Mouse (Mus musculus): ENCODE measurements around the gene Lipm. TPM values are rescaled to one million over a fixed set of nuclear protein-coding genes. Genes with fewer than 3 reads are reported as not detected.

The Lipm gene
- polyA plus RNA-seq, 1 experiment from 2014 or later: not detected

DNA sequence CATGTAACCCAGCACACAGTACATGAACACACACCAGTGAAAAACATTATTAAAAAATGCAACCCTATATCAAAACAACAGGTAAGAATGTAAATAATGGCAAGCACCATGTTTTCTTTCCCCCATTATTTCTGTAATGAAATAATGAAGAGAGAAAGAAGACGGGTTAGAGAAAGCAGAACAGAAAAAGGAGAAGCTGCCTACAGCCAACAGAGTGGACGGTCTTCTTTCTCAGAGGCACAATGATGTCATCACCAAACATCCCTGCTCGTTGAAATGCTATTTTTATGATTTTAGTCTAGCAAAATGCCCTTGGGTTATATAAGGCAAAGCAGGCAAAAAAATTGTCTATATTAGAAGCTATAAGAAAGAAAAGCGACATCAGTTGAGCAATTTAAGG, 47.7 kb downstream of the Lipm start:
- no peaks in the 10 kb centered on the region for H3K27me3 ChIP-seq (ENCODE audit: control insufficient read depth, insufficient read depth, low read length)
- no peaks in the 10 kb centered on the region for H3K4me1 ChIP-seq (replicated peaks; ENCODE audit: control insufficient read depth, insufficient read depth, low read length)
- no peak overlapping the region for H3K9ac ChIP-seq (ENCODE audit: low read length)
- H3K4me2 ChIP-seq (ENCODE audit: low read depth, low read length, severe bottlenecking): no peak overlapping the region
- DNase-seq (ENCODE audit: low spot score) (no peak), ATAC-seq (replicated peaks; ENCODE audit: low FRiP score) (no peak)
- 88% methylated on average over 4 of the region's 4 CpGs for WGBS
- H3K4me3 ChIP-seq (ENCODE audit: low read depth, low read length): no peak overlapping the region
- H3K27ac ChIP-seq (ENCODE audit: low read depth, low read length): no peak overlapping the region
- no peaks in the 10 kb centered on the region for H3K36me3 ChIP-seq (ENCODE audit: control insufficient read depth, insufficient read depth, low read length)
- no peaks in the 10 kb centered on the region for H3K9me3 ChIP-seq (ENCODE audit: control insufficient read depth, low read length)

- 82% methylated on average over 1 of the region's 1 CpGs for WGBS
- Histone ChIP-seq H3K36me3 (ENCODE audit: control insufficient read depth, insufficient read depth, low read length) (no peaks in the 10 kb centered on the region), H3K4me1 (replicated peaks; ENCODE audit: control insufficient read depth, insufficient read depth, low read length) (no peaks in the 10 kb centered on the region), H3K4me3 (ENCODE audit: low read depth, low read length) (no peak overlapping the region), H3K9ac (ENCODE audit: low read length) (no peak overlapping the region), H3K27ac (ENCODE audit: low read depth, low read length) (no peak overlapping the region), H3K9me3 (ENCODE audit: control insufficient read depth, low read length) (no peaks in the 10 kb centered on the region), H3K27me3 (ENCODE audit: control insufficient read depth, insufficient read depth, low read length) (no peaks in the 10 kb centered on the region), H3K4me2 (ENCODE audit: low read depth, low read length, severe bottlenecking) (no peak overlapping the region)
- no peak for DNase-seq (ENCODE audit: low spot score)
- no peak for ATAC-seq (replicated peaks; ENCODE audit: low FRiP score)
These were observed 51.2 kb downstream of the Lipm start for GRCm38 (mm10) chr19:34151909-34152308.

DNA sequence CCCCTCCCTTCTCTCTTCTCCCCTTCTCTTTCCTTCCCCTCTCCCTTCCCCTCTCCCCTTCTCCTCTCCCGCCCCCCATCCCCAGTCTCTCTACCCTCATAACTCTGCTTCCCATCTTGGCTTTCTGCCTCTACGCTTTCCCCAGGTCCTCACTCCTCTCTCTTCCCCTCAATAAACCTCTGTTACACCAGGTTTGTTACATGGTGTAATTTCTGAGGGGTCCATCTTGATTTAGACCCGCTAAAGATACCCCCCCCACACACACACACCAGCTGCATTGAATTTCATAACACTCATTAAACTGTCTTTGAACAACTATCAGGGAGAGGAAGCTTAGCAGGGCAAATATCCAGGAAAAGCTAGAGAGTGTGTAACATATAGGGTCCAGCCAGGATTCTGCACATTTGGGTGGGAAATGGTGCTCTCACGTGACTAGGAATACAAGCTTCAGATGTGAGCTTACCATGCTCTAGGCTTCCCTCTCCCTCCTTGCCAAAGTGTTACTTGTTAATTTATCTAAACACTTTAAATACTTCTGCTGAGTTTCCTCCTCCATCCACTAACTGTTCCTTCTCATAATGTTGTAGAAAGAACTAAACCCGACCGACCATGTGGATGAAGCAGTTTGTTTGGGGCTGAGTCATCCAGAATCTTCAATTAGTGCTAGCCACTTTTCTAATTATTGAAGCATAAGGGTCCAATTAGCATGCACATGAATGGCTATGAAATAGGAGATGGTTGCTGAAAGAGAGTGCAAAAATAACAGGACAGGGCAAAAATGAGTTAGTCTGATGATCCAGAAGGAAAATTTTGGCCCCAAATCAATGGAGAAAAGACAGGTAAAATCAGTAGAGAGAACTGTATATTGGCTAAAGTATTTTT, 52.8 kb downstream of the Lipm start:
- ATAC-seq (replicated peaks; ENCODE audit: low FRiP score): 0 out of 2 replicates have a peak, but pooled peaks have one; percentile 49
- no peaks in the 10 kb centered on the region for H3K36me3 ChIP-seq (ENCODE audit: control insufficient read depth, insufficient read depth, low read length)
- DNase-seq (ENCODE audit: low spot score): no peak

DNA sequence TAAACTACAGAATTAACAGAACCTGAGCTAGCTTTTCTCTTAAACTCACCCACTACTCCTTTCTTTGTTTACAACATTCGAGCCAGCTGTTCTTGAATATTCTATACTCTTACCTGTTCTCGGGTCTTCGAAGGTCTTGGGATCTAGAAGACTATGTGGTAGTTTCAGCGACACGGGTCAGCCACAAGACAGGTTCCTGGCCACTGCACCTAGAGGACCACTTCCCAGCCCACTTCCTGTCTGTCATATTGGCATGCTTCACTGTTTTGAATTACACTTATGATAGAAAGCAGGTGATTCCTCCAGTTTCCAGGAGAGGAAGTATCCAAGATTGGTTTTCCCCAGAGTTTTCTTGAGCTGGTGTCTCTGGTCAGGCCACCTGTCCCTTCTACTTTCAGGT, 62.0 kb downstream of the Lipm start:
- Histone ChIP-seq H3K27me3 (ENCODE audit: control insufficient read depth, insufficient read depth, low read length) (no peaks in the 10 kb centered on the region), H3K36me3 (ENCODE audit: control insufficient read depth, insufficient read depth, low read length) (no peaks in the 10 kb centered on the region), H3K4me1 (replicated peaks; ENCODE audit: control insufficient read depth, insufficient read depth, low read length) (no peaks in the 10 kb centered on the region), H3K9me3 (ENCODE audit: control insufficient read depth, low read length) (no peaks in the 10 kb centered on the region), H3K4me3 (ENCODE audit: low read depth, low read length) (no peak overlapping the region), H3K4me2 (ENCODE audit: low read depth, low read length, severe bottlenecking) (no peak overlapping the region), H3K27ac (ENCODE audit: low read depth, low read length) (no peak overlapping the region), H3K9ac (ENCODE audit: low read length) (no peak overlapping the region)
- 91% methylated on average over 5 of the region's 5 CpGs for WGBS
- no peak for ATAC-seq (replicated peaks; ENCODE audit: low FRiP score)
- DNase-seq (ENCODE audit: low spot score): no peak

More for the DNA sequence above, 52.8 kb downstream of the Lipm start:
- no peak overlapping the region for H3K27ac ChIP-seq (ENCODE audit: low read depth, low read length)
- WGBS: 67% methylated on average over 6 of the region's 6 CpGs
- H3K27me3 ChIP-seq (ENCODE audit: control insufficient read depth, insufficient read depth, low read length): no peaks in the 10 kb centered on the region
- H3K9ac ChIP-seq (ENCODE audit: low read length): no peak overlapping the region
- H3K4me1 ChIP-seq (replicated peaks; ENCODE audit: control insufficient read depth, insufficient read depth, low read length): no peaks in the 10 kb centered on the region
- H3K9me3 ChIP-seq (ENCODE audit: control insufficient read depth, low read length): no peaks in the 10 kb centered on the region
- no peak overlapping the region for H3K4me3 ChIP-seq (ENCODE audit: low read depth, low read length)
- no peak overlapping the region for H3K4me2 ChIP-seq (ENCODE audit: low read depth, low read length, severe bottlenecking)

GRCm38 (mm10) chr19:34165891-34166290, 65.2 kb downstream of the Lipm start, which contains the start of gene Ankrd22:
TSS of gene Ankrd22 (minus strand) at chr19:34166053.
- DNase-seq (ENCODE audit: low spot score) (no peak), ATAC-seq (replicated peaks; ENCODE audit: low FRiP score) (no peak)
- Histone ChIP-seq H3K9ac (ENCODE audit: low read length) (no peak within 1 kb of the TSS), H3K4me2 (ENCODE audit: low read depth, low read length, severe bottlenecking) (no peak within 1 kb of the TSS), H3K4me3 (ENCODE audit: low read depth, low read length) (no peak within 1 kb of the TSS), H3K27ac (ENCODE audit: low read depth, low read length) (no peak within 1 kb of the TSS), H3K27me3 (ENCODE audit: control insufficient read depth, insufficient read depth, low read length) (no peaks in the 10 kb centered on the region), H3K9me3 (ENCODE audit: control insufficient read depth, low read length) (no peaks in the 10 kb centered on the region), H3K4me1 (replicated peaks; ENCODE audit: control insufficient read depth, insufficient read depth, low read length) (no peaks in the 10 kb centered on the region), H3K36me3 (ENCODE audit: control insufficient read depth, insufficient read depth, low read length) (no peaks in the 10 kb centered on the region)
- 79% methylated on average over 5 of the region's 5 CpGs for WGBS

DNA sequence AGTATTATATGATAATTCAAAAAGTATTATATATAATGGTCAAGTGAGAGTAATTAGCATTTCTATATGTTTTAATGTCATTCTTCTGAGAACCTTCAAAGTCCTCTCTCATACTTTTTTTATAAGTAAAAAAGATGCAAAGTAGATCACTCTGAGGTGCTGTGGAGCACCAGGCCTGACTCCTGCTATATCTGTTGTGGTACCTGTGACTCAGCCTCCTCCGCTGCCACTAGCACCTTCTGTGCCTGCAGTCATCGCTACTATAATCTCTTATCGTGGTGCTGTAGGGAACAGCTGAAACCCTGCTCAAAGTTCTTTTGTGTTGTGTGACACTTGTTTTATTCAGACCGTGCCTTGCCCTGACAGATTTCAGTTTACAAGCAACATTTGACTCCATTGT, 65.7 kb downstream of the Lipm start:
- Histone ChIP-seq H3K27ac (ENCODE audit: low read depth, low read length) (no peak overlapping the region), H3K4me3 (ENCODE audit: low read depth, low read length) (no peak overlapping the region), H3K27me3 (ENCODE audit: control insufficient read depth, insufficient read depth, low read length) (no peaks in the 10 kb centered on the region), H3K9ac (ENCODE audit: low read length) (no peak overlapping the region), H3K9me3 (ENCODE audit: control insufficient read depth, low read length) (no peaks in the 10 kb centered on the region), H3K4me1 (replicated peaks; ENCODE audit: control insufficient read depth, insufficient read depth, low read length) (no peaks in the 10 kb centered on the region), H3K4me2 (ENCODE audit: low read depth, low read length, severe bottlenecking) (no peak overlapping the region), H3K36me3 (ENCODE audit: control insufficient read depth, insufficient read depth, low read length) (no peaks in the 10 kb centered on the region)
- WGBS: 81% methylated on average over 4 of the region's 4 CpGs
- DNase-seq (ENCODE audit: low spot score) (no peak), ATAC-seq (replicated peaks; ENCODE audit: low FRiP score) (no peak)

DNA sequence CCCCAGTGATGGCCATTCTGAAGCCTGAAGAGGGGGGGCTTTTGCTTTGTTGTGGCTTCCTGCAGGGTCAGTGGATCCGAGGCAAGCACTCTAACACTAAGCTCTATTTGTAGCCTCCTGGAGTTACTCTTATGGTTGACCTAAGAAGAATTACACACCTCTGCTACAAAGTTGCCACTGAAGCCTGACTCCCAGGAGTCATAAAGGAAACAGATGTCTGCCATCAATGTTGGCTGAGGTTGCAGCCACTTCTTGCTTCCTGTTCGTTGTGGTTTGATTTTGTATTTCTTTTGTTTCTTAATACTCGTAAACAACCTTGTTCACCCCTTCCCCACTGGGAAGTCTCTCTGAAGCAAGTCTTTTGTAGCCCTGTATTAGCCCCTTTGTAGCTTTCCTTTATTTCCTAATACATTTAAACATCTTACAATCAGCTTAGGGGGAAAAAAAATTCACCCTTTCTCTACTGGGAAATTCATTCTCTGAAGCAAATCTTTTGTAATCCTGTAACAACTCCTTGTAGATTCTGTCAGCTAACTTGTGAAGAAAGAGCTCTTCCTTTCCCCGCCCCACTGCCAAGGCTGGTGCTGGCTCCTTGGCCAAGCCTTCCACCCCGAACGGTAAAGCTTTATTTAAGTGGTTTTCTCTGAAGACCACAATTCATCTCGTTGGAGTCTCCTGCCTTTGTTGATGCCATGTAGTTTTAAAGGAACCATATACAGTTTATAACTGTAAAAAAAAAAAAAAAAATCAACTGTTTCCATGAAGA, 67.3 kb downstream of the Lipm start:
- no peak overlapping the region for H3K4me3 ChIP-seq (ENCODE audit: low read depth, low read length)
- no peak for ATAC-seq (replicated peaks; ENCODE audit: low FRiP score)
- no peaks in the 10 kb centered on the region for H3K27me3 ChIP-seq (ENCODE audit: control insufficient read depth, insufficient read depth, low read length)
- H3K4me2 ChIP-seq (ENCODE audit: low read depth, low read length, severe bottlenecking): no peak overlapping the region
- H3K9ac ChIP-seq (ENCODE audit: low read length): no peak overlapping the region
- no peaks in the 10 kb centered on the region for H3K36me3 ChIP-seq (ENCODE audit: control insufficient read depth, insufficient read depth, low read length)
- no peak overlapping the region for H3K27ac ChIP-seq (ENCODE audit: low read depth, low read length)
- H3K9me3 ChIP-seq (ENCODE audit: control insufficient read depth, low read length): no peaks in the 10 kb centered on the region
- no peak for DNase-seq (ENCODE audit: low spot score)
- 40% methylated on average over 7 of the region's 7 CpGs for WGBS
- H3K4me1 ChIP-seq (replicated peaks; ENCODE audit: control insufficient read depth, insufficient read depth, low read length): no peaks in the 10 kb centered on the region

GRCm38 (mm10) chr19:34169121-34169520, 68.4 kb downstream of the Lipm start:
- Histone ChIP-seq H3K9me3 (ENCODE audit: control insufficient read depth, low read length) (no peaks in the 10 kb centered on the region), H3K4me1 (replicated peaks; ENCODE audit: control insufficient read depth, insufficient read depth, low read length) (no peaks in the 10 kb centered on the region), H3K27ac (ENCODE audit: low read depth, low read length) (no peak overlapping the region), H3K4me3 (ENCODE audit: low read depth, low read length) (no peak overlapping the region), H3K4me2 (ENCODE audit: low read depth, low read length, severe bottlenecking) (no peak overlapping the region), H3K9ac (ENCODE audit: low read length) (no peak overlapping the region), H3K36me3 (ENCODE audit: control insufficient read depth, insufficient read depth, low read length) (no peaks in the 10 kb centered on the region), H3K27me3 (ENCODE audit: control insufficient read depth, insufficient read depth, low read length) (no peaks in the 10 kb centered on the region)
- DNase-seq (ENCODE audit: low spot score): no peak
- no peak for ATAC-seq (replicated peaks; ENCODE audit: low FRiP score)
